Mouse (Mus musculus) cerebellum, adult 2 months (tissue): ENCODE data around the gene Rassf3. TPM values are rescaled to one million over a fixed set of nuclear protein-coding genes. Genes with fewer than 3 reads are reported as not detected.

ENCODE experiments used
- DNase-seq, 2 experiments: peaks; one replicate each; pipeline ENCODE4 v3.0.0; 2021
- H3K27ac ChIP-seq: fragments of 200-500 bp; 2 replicates; pipeline ENCODE4 v1.5.1; 2012; ENCODE audit warnings: low read length, control low read depth, inconsistent platforms; ENCODE audit not compliant: insufficient read depth
- H3K27me3 ChIP-seq: fragments of 200-500 bp; 2 replicates; pipeline ENCODE4 v1.6.1; 2012; ENCODE audit warnings: inconsistent platforms, mild to moderate bottlenecking, low read length, moderate library complexity; ENCODE audit not compliant: control insufficient read depth, insufficient read depth
- H3K4me1 ChIP-seq: fragments of 200-500 bp; 2 replicates; pipeline ENCODE4 v1.6.1; 2011; ENCODE audit warnings: low read length; ENCODE audit not compliant: control insufficient read depth, insufficient read depth
- H3K4me3 ChIP-seq: fragments of 200-500 bp; replicated peaks from 2 replicates; pipeline ENCODE3; 2011; ENCODE audit warnings: mild to moderate bottlenecking, low read depth, low read length, control low read depth; ENCODE audit not compliant: insufficient read depth
- CTCF ChIP-seq: fragments of 200-500 bp; IDR thresholded peaks from 2 replicates; pipeline ENCODE4 v1.5.1; 2011; ENCODE audit warnings: low read depth, mild to moderate bottlenecking, control low read depth, low read length, moderate library complexity, borderline replicate concordance; ENCODE audit not compliant: insufficient read depth
- POLR2A ChIP-seq: fragments of 200-500 bp; IDR thresholded peaks from 2 replicates; pipeline ENCODE4 v1.6.1; 2011; ENCODE audit warnings: low read length, control low read depth, borderline replicate concordance; ENCODE audit not compliant: insufficient read depth
- WGBS: fragments of 180-500 bp; shearing (Covaris S2); methylation state at CpG from one replicate; pipeline ENCODE4 v1.1.7; 2018; 5-methylcytosine and 5-hydroxymethylcytosine counted together
- polyA plus RNA-seq: library from polyadenylated mRNA; depleted of rRNA; stranded (reverse); fragments of >200 nt; gene quantifications from 2 replicates; pipeline ENCODE4 v1.2.3, GENCODE M21; 2012

The Rassf3 gene
- polyA plus RNA-seq, 1 experiment, result 17.8 TPM

GRCm38 (mm10) chr10:121472593-121473217 is 3.4 kb downstream of the Rassf3 start:
- Histone ChIP-seq H3K4me1 (no peaks in the 10 kb centered on the region), H3K27ac (no peak overlapping the region), H3K27me3 (peaks cover 1% of the 10 kb centered on the region; the same call in 1 of the 2 replicates), H3K4me3 (no peak overlapping the region)
- no peak for DNase-seq
- WGBS, result 88% methylated on average over 11 of the region's 11 CpGs
- no peak for TF ChIP-seq CTCF
- TF ChIP-seq POLR2A, result no peak

GRCm38 (mm10) chr10:121471570-121472197 is 4.5 kb downstream of the Rassf3 start:
- no peak for TF ChIP-seq CTCF
- TF ChIP-seq POLR2A, result no peak
- 39% methylated on average over 8 of the region's 8 CpGs for WGBS
- no peak for DNase-seq
- H3K4me1 ChIP-seq, result no peaks in the 10 kb centered on the region
- H3K27me3 ChIP-seq, result peaks cover 1% of the 10 kb centered on the region; the same call in 1 of the 2 replicates
- H3K4me3 ChIP-seq, result no peak overlapping the region
- no peak overlapping the region for H3K27ac ChIP-seq

- TF ChIP-seq POLR2A, result no peak
- TF ChIP-seq CTCF, result no peak
- no peaks in the 10 kb centered on the region for H3K27me3 ChIP-seq
- no peak for DNase-seq
- H3K27ac ChIP-seq, result no peak overlapping the region
- H3K4me1 ChIP-seq, result no peaks in the 10 kb centered on the region
- 94% methylated on average over 3 of the region's 3 CpGs for WGBS
- H3K4me3 ChIP-seq, result no peak overlapping the region
Observed at GRCm38 (mm10) chr10:121469625-121470024, 6.5 kb downstream of the Rassf3 start.

GRCm38 (mm10) chr10:121468985-121469384 is 7.2 kb downstream of the Rassf3 start:
- Histone ChIP-seq H3K4me1 (no peaks in the 10 kb centered on the region), H3K4me3 (no peak overlapping the region), H3K27me3 (no peaks in the 10 kb centered on the region), H3K27ac (no peak overlapping the region)
- no peak for TF ChIP-seq POLR2A
- TF ChIP-seq CTCF, result no peak
- WGBS, result 82% methylated on average over 5 of the region's 5 CpGs
- no peak for DNase-seq

GRCm38 (mm10) chr10:121468261-121468660 is 7.9 kb downstream of the Rassf3 start:
- no peak for TF ChIP-seq CTCF
- no peak for TF ChIP-seq POLR2A

GRCm38 (mm10) chr10:121467792-121468191 is 8.4 kb downstream of the Rassf3 start:
- no peaks in the 10 kb centered on the region; the same call in 1 of the 2 replicates for H3K4me1 ChIP-seq
- TF ChIP-seq CTCF (no peak), POLR2A (no peak)
- H3K27ac ChIP-seq, result no peak overlapping the region
- no peak for DNase-seq
- 64% methylated on average over 8 of the region's 8 CpGs for WGBS
- no peaks in the 10 kb centered on the region for H3K27me3 ChIP-seq
- no peak overlapping the region for H3K4me3 ChIP-seq

More at GRCm38 (mm10) chr10:121468261-121468660, 7.9 kb downstream of the Rassf3 start:
- 98% methylated on average over 5 of the region's 5 CpGs for WGBS
- no peaks in the 10 kb centered on the region for H3K27me3 ChIP-seq
- no peaks in the 10 kb centered on the region for H3K4me1 ChIP-seq
- no peak overlapping the region for H3K27ac ChIP-seq
- no peak overlapping the region for H3K4me3 ChIP-seq
- no peak for DNase-seq

- Histone ChIP-seq H3K27me3 (no peaks in the 10 kb centered on the region), H3K27ac (no peak overlapping the region), H3K4me3 (no peak overlapping the region), H3K4me1 (peaks cover 3% of the 10 kb centered on the region; the same call in 1 of the 2 replicates)
- DNase-seq, result no peak
- WGBS, result 37% methylated on average over 13 of the region's 13 CpGs
- TF ChIP-seq CTCF (no peak), POLR2A (no peak)
Observed at GRCm38 (mm10) chr10:121467016-121467415, 9.1 kb downstream of the Rassf3 start.

- DNase-seq, result no peak
- Histone ChIP-seq H3K4me1 (peaks cover 9% of the 10 kb centered on the region; the same call in 1 of the 2 replicates), H3K27ac (no peak overlapping the region), H3K27me3 (no peaks in the 10 kb centered on the region), H3K4me3 (no peak overlapping the region)
- WGBS, result 84% methylated on average over 5 of the region's 5 CpGs
- TF ChIP-seq POLR2A (no peak), CTCF (no peak)
Observed at GRCm38 (mm10) chr10:121465033-121465432, 11.1 kb downstream of the Rassf3 start.
